Mouse (Mus musculus): ENCODE measurements at regions not wholly inside any gene's neighbourhood (a gene's known extent, or its start where the extent isn't known, plus 50 kb on each side); places are given as distances from the start of the nearest gene placed in this dataset.

GRCm38 (mm10) chr1:169439621-169440020, 91.6 kb downstream of the Nuf2 start:
- Histone ChIP-seq H3K36me3 (ENCODE audit: control insufficient read depth, insufficient read depth, low read length) (no peaks in the 10 kb centered on the region), H3K9ac (ENCODE audit: low read depth, low read length) (no peak overlapping the region), H3K4me3 (ENCODE audit: low read length) (no peak overlapping the region), H3K4me2 (ENCODE audit: low read length) (no peak overlapping the region), H3K9me3 (ENCODE audit: control insufficient read depth, low read length) (no peaks in the 10 kb centered on the region), H3K4me1 (ENCODE audit: control insufficient read depth, insufficient read depth, low read depth, low read length) (no peaks in the 10 kb centered on the region), H3K27me3 (replicated peaks; ENCODE audit: control insufficient read depth, insufficient read depth, low read length) (no peaks in the 10 kb centered on the region), H3K27ac (ENCODE audit: low read depth, low read length) (no peak overlapping the region)
- no peak for ATAC-seq
- WGBS = 46% methylated on average over 2 of the region's 2 CpGs

GRCm38 (mm10) chr1:169438006-169438405, 93.3 kb downstream of the Nuf2 start:
- Histone ChIP-seq H3K9me3 (ENCODE audit: control insufficient read depth, low read length) (no peaks in the 10 kb centered on the region), H3K4me1 (ENCODE audit: control insufficient read depth, insufficient read depth, low read depth, low read length) (no peaks in the 10 kb centered on the region), H3K4me2 (ENCODE audit: low read length) (no peak overlapping the region), H3K4me3 (ENCODE audit: low read length) (no peak overlapping the region), H3K9ac (ENCODE audit: low read depth, low read length) (no peak overlapping the region), H3K27me3 (replicated peaks; ENCODE audit: control insufficient read depth, insufficient read depth, low read length) (no peaks in the 10 kb centered on the region), H3K27ac (ENCODE audit: low read depth, low read length) (no peak overlapping the region), H3K36me3 (ENCODE audit: control insufficient read depth, insufficient read depth, low read length) (no peaks in the 10 kb centered on the region)
- no peak for ATAC-seq
- WGBS = 44% methylated on average over 3 of the region's 3 CpGs

- H3K27ac ChIP-seq (ENCODE audit: low read depth, low read length) = no peak overlapping the region
- no peak overlapping the region for H3K9ac ChIP-seq (ENCODE audit: low read depth, low read length)
- no peak overlapping the region for H3K4me3 ChIP-seq (ENCODE audit: low read length)
- no peaks in the 10 kb centered on the region for H3K27me3 ChIP-seq (replicated peaks; ENCODE audit: control insufficient read depth, insufficient read depth, low read length)
- no peak for ATAC-seq
- no peaks in the 10 kb centered on the region for H3K4me1 ChIP-seq (ENCODE audit: control insufficient read depth, insufficient read depth, low read depth, low read length)
- no peaks in the 10 kb centered on the region for H3K9me3 ChIP-seq (ENCODE audit: control insufficient read depth, low read length)
- 66% methylated on average over 3 of the region's 3 CpGs for WGBS
- H3K36me3 ChIP-seq (ENCODE audit: control insufficient read depth, insufficient read depth, low read length) = no peaks in the 10 kb centered on the region
- no peak overlapping the region for H3K4me2 ChIP-seq (ENCODE audit: low read length)
Measured at GRCm38 (mm10) chr1:169422408-169422807, 108.9 kb downstream of the Nuf2 start.

GRCm38 (mm10) chr1:169421671-169422070, 109.6 kb downstream of the Nuf2 start:
- Histone ChIP-seq H3K36me3 (ENCODE audit: control insufficient read depth, insufficient read depth, low read length) (no peaks in the 10 kb centered on the region), H3K4me2 (ENCODE audit: low read length) (no peak overlapping the region), H3K4me3 (ENCODE audit: low read length) (no peak overlapping the region), H3K4me1 (ENCODE audit: control insufficient read depth, insufficient read depth, low read depth, low read length) (no peaks in the 10 kb centered on the region), H3K27me3 (replicated peaks; ENCODE audit: control insufficient read depth, insufficient read depth, low read length) (no peaks in the 10 kb centered on the region), H3K9ac (ENCODE audit: low read depth, low read length) (no peak overlapping the region), H3K27ac (ENCODE audit: low read depth, low read length) (no peak overlapping the region), H3K9me3 (ENCODE audit: control insufficient read depth, low read length) (no peaks in the 10 kb centered on the region)
- ATAC-seq = peak; percentile 52; the same call in 1 of the 2 replicates
- WGBS = 48% methylated on average over 1 of the region's 1 CpGs

GRCm38 (mm10) chr1:169418665-169419045, 112.6 kb downstream of the Nuf2 start:
- no peaks in the 10 kb centered on the region for H3K27me3 ChIP-seq (replicated peaks; ENCODE audit: control insufficient read depth, insufficient read depth, low read length)
- ATAC-seq = no peak
- H3K9ac ChIP-seq (ENCODE audit: low read depth, low read length) = no peak overlapping the region
- H3K27ac ChIP-seq (ENCODE audit: low read depth, low read length) = no peak overlapping the region
- no peaks in the 10 kb centered on the region for H3K4me1 ChIP-seq (ENCODE audit: control insufficient read depth, insufficient read depth, low read depth, low read length)
- H3K36me3 ChIP-seq (ENCODE audit: control insufficient read depth, insufficient read depth, low read length) = no peaks in the 10 kb centered on the region
- 73% methylated on average over 4 of the region's 4 CpGs for WGBS
- H3K4me3 ChIP-seq (ENCODE audit: low read length) = no peak overlapping the region
- H3K4me2 ChIP-seq (ENCODE audit: low read length) = no peak overlapping the region
- no peaks in the 10 kb centered on the region for H3K9me3 ChIP-seq (ENCODE audit: control insufficient read depth, low read length)

- H3K4me1 ChIP-seq (ENCODE audit: control insufficient read depth, insufficient read depth, low read depth, low read length) = no peaks in the 10 kb centered on the region
- no peaks in the 10 kb centered on the region for H3K27me3 ChIP-seq (replicated peaks; ENCODE audit: control insufficient read depth, insufficient read depth, low read length)
- H3K9me3 ChIP-seq (ENCODE audit: control insufficient read depth, low read length) = no peaks in the 10 kb centered on the region
- H3K4me3 ChIP-seq (ENCODE audit: low read length) = no peak overlapping the region
- no peaks in the 10 kb centered on the region for H3K36me3 ChIP-seq (ENCODE audit: control insufficient read depth, insufficient read depth, low read length)
- H3K9ac ChIP-seq (ENCODE audit: low read depth, low read length) = no peak overlapping the region
- no peak overlapping the region for H3K4me2 ChIP-seq (ENCODE audit: low read length)
- ATAC-seq = 0 out of 2 replicates have a peak, but pooled peaks have one; percentile 17
- H3K27ac ChIP-seq (ENCODE audit: low read depth, low read length) = no peak overlapping the region
- 69% methylated on average over 10 of the region's 10 CpGs for WGBS
Measured at GRCm38 (mm10) chr1:169417979-169418664, 113.1 kb downstream of the Nuf2 start.

GRCm38 (mm10) chr1:169416701-169417100, 114.6 kb downstream of the Nuf2 start:
- Histone ChIP-seq H3K4me2 (ENCODE audit: low read length) (no peak overlapping the region), H3K36me3 (ENCODE audit: control insufficient read depth, insufficient read depth, low read length) (no peaks in the 10 kb centered on the region), H3K4me3 (ENCODE audit: low read length) (no peak overlapping the region), H3K9me3 (ENCODE audit: control insufficient read depth, low read length) (no peaks in the 10 kb centered on the region), H3K9ac (ENCODE audit: low read depth, low read length) (no peak overlapping the region), H3K4me1 (ENCODE audit: control insufficient read depth, insufficient read depth, low read depth, low read length) (no peaks in the 10 kb centered on the region), H3K27ac (ENCODE audit: low read depth, low read length) (no peak overlapping the region), H3K27me3 (replicated peaks; ENCODE audit: control insufficient read depth, insufficient read depth, low read length) (no peaks in the 10 kb centered on the region)
- WGBS = 91% methylated on average over 1 of the region's 1 CpGs
- ATAC-seq = no peak

GRCm38 (mm10) chr1:169408120-169408519, 123.1 kb downstream of the Nuf2 start:
- H3K4me1 ChIP-seq (ENCODE audit: control insufficient read depth, insufficient read depth, low read depth, low read length) = no peaks in the 10 kb centered on the region
- no peak overlapping the region for H3K27ac ChIP-seq (ENCODE audit: low read depth, low read length)
- ATAC-seq = no peak
- 71% methylated on average over 2 of the region's 2 CpGs for WGBS
- no peaks in the 10 kb centered on the region for H3K9me3 ChIP-seq (ENCODE audit: control insufficient read depth, low read length)
- H3K4me3 ChIP-seq (ENCODE audit: low read length) = no peak overlapping the region
- no peak overlapping the region for H3K4me2 ChIP-seq (ENCODE audit: low read length)
- H3K27me3 ChIP-seq (replicated peaks; ENCODE audit: control insufficient read depth, insufficient read depth, low read length) = no peaks in the 10 kb centered on the region
- no peak overlapping the region for H3K9ac ChIP-seq (ENCODE audit: low read depth, low read length)
- H3K36me3 ChIP-seq (ENCODE audit: control insufficient read depth, insufficient read depth, low read length) = no peaks in the 10 kb centered on the region

- ATAC-seq = no peak
- H3K9ac ChIP-seq (ENCODE audit: low read depth, low read length) = no peak overlapping the region
- H3K36me3 ChIP-seq (ENCODE audit: control insufficient read depth, insufficient read depth, low read length) = no peaks in the 10 kb centered on the region
- H3K4me1 ChIP-seq (ENCODE audit: control insufficient read depth, insufficient read depth, low read depth, low read length) = no peaks in the 10 kb centered on the region
- WGBS = 52% methylated on average over 6 of the region's 6 CpGs
- H3K9me3 ChIP-seq (ENCODE audit: control insufficient read depth, low read length) = no peaks in the 10 kb centered on the region
- no peaks in the 10 kb centered on the region for H3K27me3 ChIP-seq (replicated peaks; ENCODE audit: control insufficient read depth, insufficient read depth, low read length)
- H3K4me2 ChIP-seq (ENCODE audit: low read length) = no peak overlapping the region
- no peak overlapping the region for H3K4me3 ChIP-seq (ENCODE audit: low read length)
- no peak overlapping the region for H3K27ac ChIP-seq (ENCODE audit: low read depth, low read length)
Measured at GRCm38 (mm10) chr1:169400841-169401240, 130.4 kb downstream of the Nuf2 start.

Data from hindbrain, embryonic 16.5 days (tissue).